Mouse (Mus musculus): ENCODE data around the gene Bahcc1.

- TF ChIP-seq CTCF (IDR thresholded peaks at IDR 0.05; ENCODE audit: extremely low read depth, insufficient read depth, low read length) (no peak), POLR2A (IDR thresholded peaks at IDR 0.05; ENCODE audit: extremely low read depth, insufficient read depth, low read length) (no peak)
Observed at GRCm38 (mm10) chr11:120256543-120256942, 23.8 kb downstream of the Bahcc1 start.

Data from cortical plate, adult 2 months (tissue).